ENCODE assay signal across 10 mouse cellular contexts in genomic region chr7:132263186-132263585, GRCm38 (mm10). TPM values are rescaled to one million over a fixed set of nuclear protein-coding genes. Genes with fewer than 3 reads are reported as not detected.
DNase-seq lines count a peak whose midpoint lies in the region; ATAC-seq and TF ChIP-seq lines count a peak whose summit lies in the region.
"Had no signal": no experiment of that assay in that cellular context is flagged by ENCODE, and none has a peak within 500 bp of the region (broad histone marks: within the 10 kb centered on the region; RNA-seq: fewer than 3 reads in every experiment).

No protein-coding gene starts in this region.

- no peak for ATAC-seq in lung, embryonic 14.5 days (ENCODE audit: insufficient read depth)
- ATAC-seq in forebrain, embryonic 14.5 days, result peak; percentile 40; the same call in 1 of the 2 replicates
- ATAC-seq in liver, embryonic 15.5 days (ENCODE audit: insufficient read depth), result no peak

- H3K27ac ChIP-seq in lung, embryonic 14.5 days (ENCODE audit: low read depth), result peak overlapping the region; percentile 31
- peak overlapping the region; percentile 24; the same call in 1 of the 2 replicates for H3K27ac ChIP-seq in forebrain, embryonic 14.5 days (ENCODE audit: low read depth, low read length)
- peak overlapping the region; percentile 51; the same call in 1 of the 2 replicates for H3K27ac ChIP-seq in liver, embryonic 15.5 days (replicated peaks)

- H3K4me1 ChIP-seq in lung, embryonic 14.5 days (ENCODE audit: insufficient read depth), result peaks cover 26% of the 10 kb centered on the region
- H3K4me1 ChIP-seq in lung, adult 2 months (ENCODE audit: control insufficient read depth, insufficient read depth, low read length), result peaks cover 5% of the 10 kb centered on the region; the same call in 1 of the 2 replicates
- H3K4me1 ChIP-seq in forebrain, embryonic 14.5 days (ENCODE audit: control insufficient read depth, insufficient read depth, low read length), result peaks cover 12% of the 10 kb centered on the region
- peaks cover 41% of the 10 kb centered on the region for H3K4me1 ChIP-seq in liver, embryonic 15.5 days (replicated peaks)

- no peak for TF ChIP-seq POLR2A in lung, adult 2 months (IDR thresholded peaks at IDR 0.05; ENCODE audit: borderline replicate concordance, extremely low read depth, low read depth, low read length)

- peak; percentile 27 for DNase-seq in lung, embryonic 14.5 days
- DNase-seq in lung, adult 2 months, result no peak
- peak; percentile 31 for DNase-seq in forebrain, embryonic 14.5 days (ENCODE audit: low spot score)
- DNase-seq in retina, postnatal 1 day, result peak; percentile 29
- DNase-seq in adipocyte (ENCODE audit: low spot score), result no peak
- no peak for DNase-seq in ovary, postnatal 36 days (ENCODE audit: low spot score)
- no peak for DNase-seq in urinary bladder, postnatal 14 days (ENCODE audit: low spot score)
- DNase-seq: gastrocnemius, postnatal 36 days; heart, postnatal 4 days had no signal

- H3K4me2 ChIP-seq in lung, embryonic 14.5 days, result no peak overlapping the region
- H3K4me2 ChIP-seq in forebrain, embryonic 14.5 days (ENCODE audit: low read length), result no peak overlapping the region
- no peak overlapping the region for H3K4me2 ChIP-seq in liver, embryonic 15.5 days

- H3K36me3 ChIP-seq in lung, embryonic 14.5 days (ENCODE audit: insufficient read depth), result peaks cover 10% of the 10 kb centered on the region; the same call in 1 of the 2 replicates
- peaks cover 8% of the 10 kb centered on the region; the same call in 1 of the 2 replicates for H3K36me3 ChIP-seq in forebrain, embryonic 14.5 days (ENCODE audit: control insufficient read depth, insufficient read depth, low read length)
- no peaks in the 10 kb centered on the region for H3K36me3 ChIP-seq in liver, embryonic 15.5 days (replicated peaks)

- H3K9ac ChIP-seq in lung, embryonic 14.5 days, result no peak overlapping the region
- H3K9ac ChIP-seq in forebrain, embryonic 14.5 days (ENCODE audit: low read length), result no peak overlapping the region
- H3K9ac ChIP-seq in liver, embryonic 15.5 days, result no peak overlapping the region

- TF ChIP-seq CTCF in lung, embryonic 14.5 days (IDR thresholded peaks at IDR 0.05; ENCODE audit: low read depth), result no peak
- no peak for TF ChIP-seq CTCF in lung, adult 2 months (IDR thresholded peaks at IDR 0.05; ENCODE audit: insufficient read depth, low read length)

- H3K9me3 ChIP-seq in lung, embryonic 14.5 days (ENCODE audit: low read depth, low read length), result no peaks in the 10 kb centered on the region
- H3K9me3 ChIP-seq in forebrain, embryonic 14.5 days (replicated peaks; ENCODE audit: control insufficient read depth, low read length), result no peaks in the 10 kb centered on the region
- H3K9me3 ChIP-seq in liver, embryonic 15.5 days (replicated peaks), result no peaks in the 10 kb centered on the region

- 48% methylated on average over 6 of the region's 6 CpGs for WGBS in lung, embryonic 14.5 days
- 66% methylated on average over 6 of the region's 6 CpGs for WGBS in lung, adult 2 months
- WGBS in forebrain, embryonic 14.5 days, result 14% methylated on average over 6 of the region's 6 CpGs
- WGBS in liver, embryonic 15.5 days (ENCODE audit: insufficient replicate concordance), result 71% methylated on average over 6 of the region's 6 CpGs

- no peaks in the 10 kb centered on the region for H3K27me3 ChIP-seq in lung, embryonic 14.5 days (ENCODE audit: insufficient read depth, low read length)
- H3K27me3 ChIP-seq in forebrain, embryonic 14.5 days (replicated peaks; ENCODE audit: control insufficient read depth, insufficient read depth, low read length), result no peaks in the 10 kb centered on the region
- H3K27me3 ChIP-seq in liver, embryonic 15.5 days, result no peaks in the 10 kb centered on the region

- no peak overlapping the region for H3K4me3 ChIP-seq in lung, embryonic 14.5 days (ENCODE audit: low read depth, low read length)
- no peak overlapping the region for H3K4me3 ChIP-seq in lung, adult 2 months (replicated peaks; ENCODE audit: extremely low read depth, low read depth, low read length)
- no peak overlapping the region for H3K4me3 ChIP-seq in forebrain, embryonic 14.5 days (ENCODE audit: low read depth, low read length)
- H3K4me3 ChIP-seq in liver, embryonic 15.5 days (replicated peaks), result no peak overlapping the region

RNA-seq across cellular contexts. Expression of gene Chst15, which starts 53.8 kb away (rescaled TPM):
- 17.1 and 18.3 TPM in 2 replicates for polyA plus RNA-seq in lung, embryonic 14.5 days (2014; fragmentation: Nextera tagmentation; extraction: Ambion mirVana)
- 14.1 and 14.7 TPM in 2 replicates for polyA plus RNA-seq in lung, adult 2 months (2012; rRNA removed)
- 8.4 and 10.8 TPM in 2 replicates for polyA plus RNA-seq in forebrain, embryonic 14.5 days (2014; fragmentation: Nextera tagmentation; extraction: Ambion mirVana)
- 4.5 and 5.6 TPM in 2 replicates for polyA plus RNA-seq in liver, embryonic 15.5 days (2015; fragmentation: Nextera tagmentation; extraction: Ambion mirVana)

Comparison
In these comparisons a context has a peak if more than half of its experiments do, and no peak if none do; other contexts are left out.
1. DNase-seq: peak in lung, embryonic 14.5 days (single experiment), forebrain, embryonic 14.5 days (single experiment) and retina, postnatal 1 day (single experiment); none in lung, adult 2 months (single experiment), adipocyte (single experiment), ovary, postnatal 36 days (single experiment) and urinary bladder, postnatal 14 days (single experiment).
2. Peak in every context shown above with its lines, with median percentiles within 50 percentile points of each other: H3K27ac ChIP-seq.